Mouse (Mus musculus) cerebellum, adult 2 months (tissue): ENCODE measurements at regions not wholly inside any gene's neighbourhood (a gene's known extent, or its start where the extent isn't known, plus 50 kb on each side); places are given as distances from the start of the nearest gene placed in this dataset.

Experiments used
- CTCF ChIP-seq: fragments of 200-500 bp; IDR thresholded peaks from 2 replicates; pipeline ENCODE4 v1.5.1; 2011; ENCODE audit warnings: low read depth, mild to moderate bottlenecking, control low read depth, low read length, moderate library complexity, borderline replicate concordance; ENCODE audit not compliant: insufficient read depth
- POLR2A ChIP-seq: fragments of 200-500 bp; IDR thresholded peaks from 2 replicates; pipeline ENCODE4 v1.6.1; 2011; ENCODE audit warnings: low read length, control low read depth, borderline replicate concordance; ENCODE audit not compliant: insufficient read depth

- TF ChIP-seq CTCF (no peak), POLR2A (no peak)
Observed at GRCm38 (mm10) chr10:15013919-15014318, 295.9 kb upstream of the Gje1 start.
